Mouse (Mus musculus) erythroblast, embryonic 14.5 days (primary cell): ENCODE data around the gene Mmrn2. TPM values are rescaled to one million over a fixed set of nuclear protein-coding genes. Genes with fewer than 3 reads are reported as not detected.
"Not testable (repeated sequence)": the region's sequence is repeated elsewhere in the genome, so short reads cannot be mapped to it uniquely, and the experiment has no call there.

ENCODE experiments used
- H3K27me3 ChIP-seq: 2 replicates; pipeline ENCODE4 v1.6.1; 2012; ENCODE audit warnings: inconsistent platforms; ENCODE audit not compliant: control insufficient read depth
- H3K36me3 ChIP-seq: 2 replicates; pipeline ENCODE4 v1.6.1; 2012; ENCODE audit warnings: mild to moderate bottlenecking, inconsistent platforms; ENCODE audit not compliant: control insufficient read depth
- H3K4me1 ChIP-seq: 2 replicates; pipeline ENCODE4 v1.6.1; 2012; ENCODE audit warnings: inconsistent platforms; ENCODE audit not compliant: control insufficient read depth
- H3K4me3 ChIP-seq: replicated peaks from 2 replicates; pipeline ENCODE3; 2012; ENCODE audit warnings: moderate library complexity, mild to moderate bottlenecking, inconsistent platforms
- H3K9me3 ChIP-seq: 2 replicates; pipeline ENCODE4 v1.6.1; 2012; ENCODE audit warnings: low read length, inconsistent platforms, mixed read lengths; ENCODE audit not compliant: control insufficient read depth
- GATA1 ChIP-seq: IDR thresholded peaks from 2 replicates; pipeline ENCODE4 v1.6.1; 2012; ENCODE audit warnings: low read length, inconsistent platforms, mixed read lengths
- TAL1 ChIP-seq: IDR thresholded peaks from 3 replicates; pipeline ENCODE4 v1.6.1; 2012; ENCODE audit warnings: low read length, inconsistent platforms, mixed read lengths
- polyA plus RNA-seq: library from polyadenylated mRNA; stranded (reverse); fragments of >175 nt; gene quantifications from 2 replicates; pipeline ENCODE4 v1.2.3, GENCODE M21; 2012

Mmrn2 gene
- polyA plus RNA-seq, 1 experiment = not detected

DNA sequence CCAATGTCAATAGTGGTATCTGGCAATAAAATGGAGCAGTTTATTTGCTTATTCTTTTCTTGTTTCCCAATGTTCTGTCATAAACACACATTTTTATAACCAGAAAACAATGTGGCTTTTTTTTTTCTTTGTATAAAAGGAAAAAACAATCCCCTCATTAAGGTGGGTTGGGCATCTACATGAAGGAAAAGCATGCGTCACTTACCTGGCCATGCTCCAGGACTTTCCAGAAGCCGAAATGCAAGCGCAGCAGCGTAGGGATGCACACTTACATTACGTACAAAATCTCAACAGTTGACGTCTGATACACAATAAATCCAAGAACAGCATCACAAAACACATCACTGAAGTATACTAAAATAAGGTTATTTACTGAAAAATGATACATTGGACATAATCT lies 35.5 kb downstream of the Mmrn2 start:
- Histone ChIP-seq H3K27me3 (no peaks in the 10 kb centered on the region), H3K4me1 (no peaks in the 10 kb centered on the region), H3K4me3 (no peak overlapping the region), H3K9me3 (no peaks in the 10 kb centered on the region), H3K36me3 (no peaks in the 10 kb centered on the region; the same call in 1 of the 2 replicates)
- TF ChIP-seq GATA1 = no peak
- TF ChIP-seq TAL1 = no peak

DNA sequence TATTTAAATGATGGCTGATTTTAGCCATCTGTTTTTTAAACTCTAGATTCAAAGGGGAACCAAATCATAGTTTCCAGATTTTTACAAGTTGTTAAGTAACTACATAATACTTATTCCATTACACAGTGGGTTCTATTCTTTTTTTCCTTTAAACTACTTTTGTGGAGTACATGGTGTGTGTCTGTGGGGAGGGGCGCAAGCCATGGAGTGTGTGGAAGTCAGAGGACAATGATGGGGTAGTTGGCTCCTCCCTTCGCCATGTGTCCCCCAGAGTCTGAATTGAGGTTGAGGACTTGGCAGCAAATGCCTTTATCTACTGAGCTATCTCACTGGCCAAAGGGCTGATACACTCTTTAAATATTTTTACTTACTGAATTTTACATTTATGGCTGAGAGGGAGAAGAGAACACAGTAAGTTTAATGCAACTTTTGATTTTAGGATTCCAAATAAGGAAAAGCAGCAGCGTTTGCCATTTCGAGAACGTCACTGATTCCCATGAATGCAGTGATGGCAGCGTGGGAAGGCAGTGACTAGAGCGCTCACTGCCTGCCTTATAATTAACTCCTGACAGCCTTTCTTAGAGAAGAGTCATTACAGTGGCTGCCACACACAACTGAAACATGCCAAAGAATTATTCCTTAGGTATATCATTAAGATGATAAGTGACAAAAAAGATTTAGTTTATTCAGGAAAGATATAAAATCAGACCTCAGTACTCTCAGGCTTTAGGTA lies 37.1 kb downstream of the Mmrn2 start:
- TF ChIP-seq GATA1 = no peak
- no peak for TF ChIP-seq TAL1
- no peaks in the 10 kb centered on the region for H3K4me1 ChIP-seq
- H3K36me3 ChIP-seq = no peaks in the 10 kb centered on the region; the same call in 1 of the 2 replicates
- H3K4me3 ChIP-seq = no peak overlapping the region
- no peaks in the 10 kb centered on the region for H3K9me3 ChIP-seq
- H3K27me3 ChIP-seq = no peaks in the 10 kb centered on the region

GRCm38 (mm10) chr14:34416946-34417345 lies 41.7 kb downstream of the Mmrn2 start:
- not testable (repeated sequence) for H3K27me3 ChIP-seq, H3K36me3 ChIP-seq, H3K4me1 ChIP-seq, H3K9me3 ChIP-seq, H3K4me3 ChIP-seq

DNA sequence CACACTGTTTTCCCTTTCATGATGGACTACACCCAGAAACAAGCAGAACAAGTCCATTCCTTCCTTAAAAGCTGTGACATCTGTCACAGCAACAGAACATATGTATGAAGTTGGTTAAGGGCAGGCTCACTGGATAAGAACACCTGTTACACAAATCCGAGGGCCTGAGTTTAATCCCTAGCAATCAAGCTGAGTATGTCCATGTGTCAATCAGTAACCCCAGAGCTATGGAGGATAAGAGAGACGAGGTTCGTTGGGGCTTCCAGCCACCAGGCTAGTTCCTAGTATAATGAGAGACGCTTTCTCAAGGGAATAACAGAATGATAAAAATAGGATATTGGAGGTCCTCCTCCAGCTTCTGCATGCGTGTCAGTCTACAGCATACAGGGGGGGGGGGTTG lies 42.2 kb downstream of the Mmrn2 start:
- Histone ChIP-seq H3K36me3 (no peaks in the 10 kb centered on the region), H3K27me3 (no peaks in the 10 kb centered on the region), H3K4me3 (no peak overlapping the region), H3K9me3 (no peaks in the 10 kb centered on the region), H3K4me1 (no peaks in the 10 kb centered on the region)
- TF ChIP-seq TAL1 (no peak), GATA1 (no peak)

GRCm38 (mm10) chr14:34421078-34421477 lies 45.8 kb downstream of the Mmrn2 start:
- Histone ChIP-seq H3K36me3 (no peaks in the 10 kb centered on the region; the same call in 1 of the 2 replicates), H3K9me3 (no peaks in the 10 kb centered on the region), H3K4me1 (no peaks in the 10 kb centered on the region), H3K4me3 (no peak overlapping the region), H3K27me3 (no peaks in the 10 kb centered on the region)
- TF ChIP-seq TAL1 (no peak), GATA1 (no peak)

DNA sequence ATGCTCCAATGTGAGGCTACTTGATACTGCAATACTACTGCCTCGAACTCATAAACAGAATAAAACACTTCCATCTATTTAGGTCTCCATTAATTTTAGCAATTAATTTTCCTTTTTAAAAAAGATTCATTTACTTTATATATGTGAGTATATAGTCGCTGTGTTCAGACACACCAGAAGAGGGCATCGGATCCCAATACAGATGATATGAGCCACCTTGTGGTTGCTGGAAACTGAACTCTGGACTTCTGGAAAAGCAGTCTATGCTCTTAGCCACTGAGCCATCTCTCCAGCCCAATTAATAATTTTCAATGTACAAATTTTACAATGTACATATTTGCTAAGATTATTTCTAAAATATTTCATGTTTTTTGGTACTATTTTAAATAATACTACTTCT lies 53.0 kb downstream of the Mmrn2 start:
- no peaks in the 10 kb centered on the region for H3K27me3 ChIP-seq
- TF ChIP-seq TAL1 (no peak), GATA1 (no peak)
- H3K9me3 ChIP-seq = no peaks in the 10 kb centered on the region
- no peaks in the 10 kb centered on the region; the same call in 1 of the 2 replicates for H3K36me3 ChIP-seq
- no peak overlapping the region for H3K4me3 ChIP-seq
- no peaks in the 10 kb centered on the region for H3K4me1 ChIP-seq

GRCm38 (mm10) chr14:34429069-34429468 lies 53.8 kb downstream of the Mmrn2 start:
- TF ChIP-seq GATA1 (no peak), TAL1 (no peak)
- Histone ChIP-seq H3K36me3 (no peaks in the 10 kb centered on the region), H3K9me3 (no peaks in the 10 kb centered on the region), H3K4me3 (no peak overlapping the region), H3K4me1 (no peaks in the 10 kb centered on the region), H3K27me3 (no peaks in the 10 kb centered on the region)

DNA sequence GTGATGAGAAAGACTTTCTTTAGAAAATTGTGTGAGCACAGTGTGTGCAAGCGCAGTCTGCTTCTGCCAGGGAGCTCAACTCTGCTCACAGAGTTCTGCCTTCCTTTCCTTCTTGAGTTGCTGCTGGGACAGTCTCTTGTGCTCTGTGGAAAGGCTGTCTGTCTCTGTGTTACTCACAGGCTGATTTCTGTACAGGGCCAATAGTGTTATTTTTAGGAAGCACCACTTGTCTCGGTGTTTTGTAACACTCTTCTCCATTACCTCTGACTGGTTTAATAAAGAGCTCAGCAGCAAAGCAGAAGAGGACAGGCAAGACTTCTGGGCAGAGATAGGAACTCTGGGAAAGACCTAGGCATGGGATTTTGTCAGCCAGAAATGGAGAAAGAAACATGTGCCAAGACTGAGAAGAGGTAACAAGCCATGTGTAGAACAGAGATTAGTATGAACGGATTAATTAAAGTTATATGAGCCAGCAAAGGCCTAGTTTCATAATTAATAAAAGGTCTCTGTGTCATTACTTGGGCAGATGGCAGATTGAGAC lies 65.3 kb downstream of the Mmrn2 start:
- H3K4me3 ChIP-seq = no peak overlapping the region
- no peaks in the 10 kb centered on the region for H3K27me3 ChIP-seq
- H3K4me1 ChIP-seq = no peaks in the 10 kb centered on the region
- no peaks in the 10 kb centered on the region for H3K9me3 ChIP-seq
- TF ChIP-seq GATA1 (no peak), TAL1 (no peak)
- H3K36me3 ChIP-seq = no peaks in the 10 kb centered on the region

GRCm38 (mm10) chr14:34442531-34442930 lies 67.3 kb downstream of the Mmrn2 start:
- Histone ChIP-seq H3K4me1 (no peaks in the 10 kb centered on the region), H3K36me3 (no peaks in the 10 kb centered on the region), H3K4me3 (no peak overlapping the region), H3K27me3 (no peaks in the 10 kb centered on the region), H3K9me3 (no peaks in the 10 kb centered on the region)
- TF ChIP-seq GATA1 = no peak
- no peak for TF ChIP-seq TAL1

DNA sequence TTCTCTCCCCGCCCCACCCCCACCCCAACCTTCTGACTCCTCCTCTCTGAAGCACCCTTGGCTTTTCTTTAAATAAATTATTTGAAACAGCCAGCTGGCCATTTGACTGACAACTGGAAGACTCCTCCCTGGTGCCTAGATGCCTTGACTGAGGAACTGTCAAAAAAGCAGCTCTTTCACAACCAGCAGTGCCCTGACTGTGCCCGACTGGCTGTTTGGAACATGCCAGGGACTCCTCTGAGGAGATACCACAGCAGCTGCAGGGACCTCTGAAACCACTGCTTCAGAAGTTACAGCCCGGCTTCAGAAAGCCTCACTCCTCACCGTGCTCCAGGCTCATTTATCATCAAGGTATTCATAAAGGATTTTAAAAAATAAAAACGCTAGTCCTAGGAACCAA lies 69.1 kb downstream of the Mmrn2 start:
- TF ChIP-seq GATA1 (no peak), TAL1 (no peak)
- Histone ChIP-seq H3K9me3 (no peaks in the 10 kb centered on the region), H3K36me3 (no peaks in the 10 kb centered on the region), H3K4me3 (no peak overlapping the region), H3K27me3 (no peaks in the 10 kb centered on the region), H3K4me1 (no peaks in the 10 kb centered on the region)
